Mouse (Mus musculus) hematopoietic stem cell, adult 5-6 weeks (primary cell): ENCODE measurements at regions not wholly inside any gene's neighbourhood (a gene's known extent, or its start where the extent isn't known, plus 50 kb on each side); places are given as distances from the start of the nearest gene placed in this dataset.
A peak's percentile ranks its signal among the peaks of the same experiment; 100 is the strongest.

Source experiments
- ATAC-seq, 2 experiments: fragments of 125-278 bp in 1 of 2; replicated peaks in 1 of 2; 2 replicates each; pipeline ENCODE4 v1.8.0; 2016 to 2017; ENCODE audit warnings: inconsistent platforms in 2 of 2, mild to moderate bottlenecking in 2 of 2, moderate number of reproducible peaks in 2 of 2, low read depth in 1 of 2, moderate TSS enrichment in 1 of 2; ENCODE audit not compliant: low FRiP score in 2 of 2, poor library complexity in 2 of 2, severe bottlenecking in 2 of 2, insufficient read depth in 1 of 2, low TSS enrichment in 1 of 2

- no peak for ATAC-seq
These were observed 59.1 kb upstream of the Npvf start for GRCm38 (mm10) chr6:50713297-50713696.

GRCm38 (mm10) chr6:50718631-50719030 is 64.4 kb upstream of the Npvf start:
- no peak for ATAC-seq

DNA sequence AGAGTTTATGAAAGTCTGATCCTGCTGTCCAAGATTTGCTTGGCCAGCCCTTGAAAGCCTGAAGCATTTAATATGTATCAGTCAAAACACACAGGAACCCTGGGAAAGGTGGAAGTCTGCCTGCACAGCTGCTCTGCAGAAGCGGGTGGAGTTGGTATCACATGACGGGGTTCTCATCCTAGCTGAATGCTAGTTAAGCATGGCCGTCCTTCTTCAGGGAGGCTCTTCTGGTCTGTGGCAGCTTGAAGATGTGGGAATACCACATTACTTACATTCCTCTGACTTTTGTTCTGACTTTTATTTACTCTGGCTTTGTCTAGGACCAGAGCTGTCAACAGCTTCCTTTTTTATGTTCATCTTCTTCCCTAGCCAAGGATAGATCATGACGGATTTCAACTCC is 66.1 kb upstream of the Npvf start:
- ATAC-seq = no peak

DNA sequence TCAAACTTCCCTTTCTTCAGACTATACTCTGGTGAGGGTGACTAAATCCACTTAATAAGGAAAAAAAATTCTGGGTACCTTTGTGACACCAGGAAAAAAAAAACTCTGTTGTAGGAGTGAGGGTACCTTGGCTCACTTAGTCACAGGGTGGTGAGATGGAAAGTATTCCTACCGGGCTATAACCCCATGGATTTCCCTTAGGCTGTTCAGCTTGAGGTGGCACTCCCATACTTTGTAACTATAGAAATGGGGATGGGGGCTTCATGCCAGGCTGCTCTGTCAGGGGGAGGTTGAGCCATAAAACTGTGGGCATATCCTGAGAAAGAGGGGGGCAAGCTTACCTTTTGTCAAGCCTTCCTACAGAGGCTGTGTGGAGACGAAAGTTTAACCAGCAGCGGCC is 71.4 kb upstream of the Npvf start:
- ATAC-seq = no peak

GRCm38 (mm10) chr6:50726166-50726591 is 71.9 kb upstream of the Npvf start:
- no peak for ATAC-seq

GRCm38 (mm10) chr6:50730744-50731718 is 76.8 kb upstream of the Npvf start:
- no peak for ATAC-seq

DNA sequence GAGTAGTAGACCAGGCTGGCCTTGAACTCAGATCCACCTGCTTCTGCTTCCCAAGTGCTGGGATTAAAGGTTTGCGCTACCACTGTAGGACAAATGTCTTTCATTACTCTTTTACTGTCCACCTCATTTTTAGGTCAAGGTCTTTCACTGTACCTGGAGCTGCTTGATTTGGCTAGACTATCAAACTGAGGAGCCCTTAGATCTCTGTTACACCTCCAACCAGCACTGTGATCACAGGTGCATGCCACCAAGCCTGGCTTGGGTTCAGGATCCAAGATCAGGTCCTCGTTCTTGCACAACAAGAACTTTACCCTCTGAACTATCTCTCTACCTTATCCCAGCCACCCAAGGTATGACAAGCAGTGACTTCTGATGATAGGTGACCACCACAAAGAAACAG is 80.5 kb upstream of the Npvf start:
- ATAC-seq = 0 out of 4 replicates have a peak, but pooled peaks of 1 of the 2 experiments have one; percentile 22

DNA sequence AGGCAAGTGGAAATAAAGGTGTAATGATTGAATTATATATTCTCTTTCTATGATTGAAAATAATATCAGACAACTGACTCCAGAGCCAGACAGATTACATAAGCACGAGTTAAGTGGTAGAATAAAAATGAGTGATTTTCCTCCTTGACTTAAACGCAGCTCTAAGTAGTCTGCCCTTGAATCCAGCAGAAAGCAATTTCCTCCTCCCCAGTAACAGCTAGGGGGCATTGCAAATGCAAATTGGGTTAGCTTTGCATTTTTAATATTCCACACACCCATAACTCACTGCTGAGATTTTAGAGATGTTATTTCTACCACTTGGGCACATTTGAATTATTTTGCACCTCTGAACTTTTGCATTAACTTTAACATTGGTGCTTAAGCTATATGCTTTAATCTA is 81.6 kb upstream of the Npvf start:
- no peak for ATAC-seq

DNA sequence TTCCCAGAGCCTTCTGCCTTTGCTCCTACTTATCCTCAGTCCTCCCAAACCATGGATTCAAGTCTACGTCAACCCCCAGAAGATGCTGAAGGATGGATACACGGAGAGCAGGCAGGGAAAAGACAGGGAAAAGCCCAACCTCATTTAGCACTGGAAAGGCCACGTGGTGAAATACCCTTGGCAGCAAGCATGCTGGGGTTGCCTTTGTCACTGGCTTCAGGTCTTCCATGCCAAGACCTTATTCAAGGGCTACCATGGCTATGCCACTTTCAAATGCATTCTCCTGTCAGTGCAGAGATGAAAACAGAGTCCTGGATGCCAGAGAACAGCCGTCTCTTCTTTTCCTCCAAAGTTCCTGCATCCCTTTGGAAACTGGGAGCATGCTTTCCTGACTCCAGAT is 87.8 kb upstream of the Npvf start:
- no peak for ATAC-seq

DNA sequence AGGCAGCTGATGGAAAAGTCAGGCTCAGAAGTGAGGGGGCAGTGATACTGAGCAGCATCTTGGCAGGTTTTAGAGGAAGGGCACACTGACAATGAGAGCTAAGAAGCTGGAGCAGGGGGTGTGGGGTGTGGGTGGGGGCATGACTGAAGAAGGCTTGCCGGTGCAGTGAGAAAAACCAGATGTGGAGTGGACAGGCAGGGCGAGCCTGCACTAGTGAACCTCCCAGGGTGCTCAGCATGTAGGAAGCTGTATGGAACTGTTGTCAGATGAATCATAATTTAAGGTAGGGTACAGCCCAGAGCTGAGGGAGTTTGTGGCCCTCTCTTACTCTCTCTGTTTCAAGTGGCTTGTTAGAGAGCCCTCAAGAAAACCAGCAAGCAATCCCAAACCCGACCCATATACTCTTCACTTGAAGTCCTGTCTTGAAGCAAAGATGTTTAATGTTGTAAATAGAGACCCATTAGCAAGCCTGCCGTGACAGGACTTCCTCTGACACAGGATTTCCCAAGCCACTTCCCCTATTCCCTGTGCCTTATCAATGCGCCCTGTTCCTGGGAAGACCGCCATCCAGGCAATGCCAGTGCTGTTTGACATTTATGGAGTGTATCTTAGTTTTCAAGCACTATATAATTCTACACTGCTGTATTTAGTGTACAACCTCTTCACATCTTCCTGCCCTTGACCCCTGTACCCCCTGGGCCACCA is 90.4 kb upstream of the Npvf start:
- ATAC-seq = no peak

DNA sequence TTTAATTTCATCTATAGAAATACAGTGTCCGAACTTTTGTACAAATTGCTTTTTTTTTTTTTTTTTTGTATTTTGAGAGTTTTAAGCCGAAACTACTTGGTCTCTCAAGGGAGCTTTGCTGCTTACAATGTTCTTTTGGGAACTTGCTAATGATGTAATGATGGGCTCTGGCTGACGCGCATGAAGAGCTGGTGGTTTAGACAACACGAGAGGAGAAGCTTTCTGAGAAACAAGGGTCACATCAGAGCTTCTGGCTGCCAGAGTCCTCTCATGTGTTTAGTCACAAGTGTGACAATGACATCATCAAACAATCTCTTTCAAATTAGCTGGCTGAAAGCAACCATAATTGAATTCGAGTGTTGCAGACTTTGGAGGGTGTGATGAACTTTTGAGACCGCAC is 98.9 kb upstream of the Npvf start:
- ATAC-seq = no peak

DNA sequence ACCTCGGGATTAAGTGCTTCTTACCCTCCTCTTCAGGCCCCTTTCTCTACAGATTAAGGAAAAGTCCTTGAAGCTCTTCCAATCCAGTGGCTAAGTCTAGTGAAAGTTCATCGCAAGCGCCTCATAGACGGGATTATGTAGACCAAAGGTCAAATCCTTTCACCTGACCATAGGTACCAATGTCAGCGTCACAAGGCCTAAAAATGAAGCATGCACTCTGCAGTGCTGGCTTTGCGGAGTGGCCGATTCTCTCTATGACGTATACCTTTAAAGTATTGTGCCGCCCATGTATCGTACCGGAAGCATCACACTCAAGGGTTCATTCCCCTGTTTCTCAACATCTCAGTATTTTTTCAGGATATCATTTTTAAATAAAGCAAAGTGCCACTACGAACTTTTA is 100.5 kb upstream of the Npvf start:
- ATAC-seq = no peak

DNA sequence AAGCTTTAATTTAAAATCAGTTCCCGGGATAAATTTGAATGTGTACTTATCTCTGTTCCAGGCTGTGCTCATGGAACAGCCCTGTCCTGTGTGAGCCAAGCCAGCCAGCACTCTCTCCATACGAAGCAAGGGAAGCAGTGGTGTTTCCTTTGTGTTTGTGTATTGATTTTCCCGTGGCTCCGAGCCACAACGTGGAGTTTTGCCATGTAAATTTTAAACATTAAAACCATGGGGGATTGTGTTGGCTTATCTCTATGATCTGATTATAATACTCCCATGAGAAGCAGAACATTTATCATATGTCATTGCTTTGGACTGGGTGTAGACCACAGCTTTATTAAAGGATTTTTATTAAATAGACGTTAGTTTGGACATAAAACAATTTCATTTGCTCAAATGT is 106.1 kb upstream of the Npvf start:
- no peak for ATAC-seq

GRCm38 (mm10) chr6:50763121-50763520 is 108.9 kb upstream of the Npvf start:
- no peak for ATAC-seq

DNA sequence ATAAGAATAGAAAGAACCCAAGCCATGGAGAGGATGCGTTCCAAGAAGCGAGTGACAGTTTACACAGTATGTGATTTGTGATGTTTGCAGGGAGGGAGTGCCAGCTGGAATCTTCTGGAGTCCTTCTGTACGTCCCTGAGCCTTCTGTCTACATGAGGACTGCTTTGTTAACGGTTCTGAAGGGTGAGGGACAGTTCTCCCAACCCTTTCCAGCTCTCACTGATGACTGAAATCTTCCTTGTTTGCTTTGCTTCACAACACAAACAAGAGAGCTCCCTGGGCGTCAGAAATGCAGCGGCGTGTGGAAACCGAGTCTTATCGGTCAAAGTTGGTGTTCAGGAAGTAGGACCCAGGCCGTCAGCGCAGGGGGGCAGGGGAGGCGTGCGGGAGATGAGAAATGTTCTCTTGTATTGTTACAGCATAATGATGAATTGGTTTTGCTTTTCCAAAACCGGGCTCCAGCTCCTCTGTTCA is 112.2 kb upstream of the Npvf start:
- ATAC-seq = no peak

DNA sequence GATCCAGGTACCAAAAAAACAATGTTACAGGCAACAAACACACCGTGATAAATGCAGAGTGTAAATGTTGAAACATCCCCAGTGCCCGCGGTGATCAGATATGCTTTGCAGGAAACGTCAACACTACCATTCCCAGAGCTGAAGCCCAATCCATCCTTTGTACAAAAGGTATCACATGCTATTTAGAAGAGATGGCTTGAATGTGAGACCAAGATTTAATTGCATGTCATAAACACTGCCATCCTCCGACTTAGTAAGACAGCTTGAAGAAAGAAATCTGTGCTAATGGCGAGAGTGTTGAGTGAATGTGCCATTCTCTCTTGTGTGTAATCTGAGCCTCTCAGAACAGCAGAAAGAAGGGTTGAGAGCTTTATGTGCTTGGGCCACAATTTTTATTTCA is 112.9 kb upstream of the Npvf start:
- ATAC-seq = no peak

GRCm38 (mm10) chr6:50767827-50768226 is 113.6 kb upstream of the Npvf start:
- ATAC-seq = no peak

DNA sequence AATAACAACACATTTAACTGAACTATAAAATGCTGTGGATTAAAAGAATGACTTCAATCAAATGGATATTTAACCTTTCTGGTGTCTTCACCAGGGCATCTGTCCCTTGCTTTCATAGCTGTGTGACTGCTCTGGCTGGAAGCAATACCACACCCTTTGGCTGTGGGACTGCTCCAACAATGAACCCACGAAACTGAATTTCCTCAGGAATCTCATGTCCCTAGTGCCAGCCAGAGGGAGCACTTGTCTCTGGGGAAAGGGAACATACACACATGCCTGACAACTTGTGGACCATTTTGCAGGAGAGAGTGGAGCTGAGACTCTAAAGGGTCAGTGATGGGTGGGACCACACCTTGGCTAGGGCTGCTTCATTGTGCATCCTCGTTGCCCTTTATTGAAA is 114.9 kb upstream of the Npvf start:
- ATAC-seq = no peak
